Mouse (Mus musculus): ENCODE measurements around the gene Srp14.

- TF ChIP-seq CTCF (IDR thresholded peaks at IDR 0.05; ENCODE audit: extremely low read depth, insufficient read depth, low read length): no peak
- no peak for TF ChIP-seq POLR2A (IDR thresholded peaks at IDR 0.05; ENCODE audit: extremely low read depth, insufficient read depth, low read length)
Measured at GRCm38 (mm10) chr2:118465894-118466293, 13.6 kb downstream of the Srp14 start.
